Mouse (Mus musculus) hindbrain, embryonic 11.5 days (tissue): ENCODE measurements around the gene Klf5. TPM values are rescaled to one million over a fixed set of nuclear protein-coding genes. Genes with fewer than 3 reads are reported as not detected.

Experiments used
- ATAC-seq: fragments of 200-750 bp; cut with Nextera tagmentation; 2 replicates; pipeline ENCODE4 v1.8.0; 2017; ENCODE audit warnings: mild to moderate bottlenecking, moderate TSS enrichment, moderate library complexity; ENCODE audit not compliant: low FRiP score
- DNase-seq: peaks from one replicate; pipeline ENCODE4 v3.0.0-alpha.2; 2015; ENCODE audit warnings: low spot score
- H3K27ac ChIP-seq: fragments of 300-500 bp; sonication (generic); 2 replicates; pipeline ENCODE4 v1.5.1; 2014; ENCODE audit warnings: mild to moderate bottlenecking, low read depth, low read length
- H3K27me3 ChIP-seq: fragments of 300-500 bp; sonication (generic); 2 replicates; pipeline ENCODE4 v1.6.1; 2014; ENCODE audit warnings: mild to moderate bottlenecking, low read length, moderate library complexity, mixed read lengths; ENCODE audit not compliant: control insufficient read depth, insufficient read depth
- H3K36me3 ChIP-seq: fragments of 300-500 bp; sonication (generic); 2 replicates; pipeline ENCODE4 v1.6.1; 2014; ENCODE audit warnings: mild to moderate bottlenecking, low read length, moderate library complexity, mixed read lengths; ENCODE audit not compliant: control insufficient read depth, insufficient read depth
- H3K4me1 ChIP-seq: fragments of 300-500 bp; sonication (generic); replicated peaks from 2 replicates; pipeline ENCODE4 v1.6.1; 2014; ENCODE audit warnings: low read length, mixed read lengths; ENCODE audit not compliant: control insufficient read depth, insufficient read depth
- H3K4me2 ChIP-seq: fragments of 300-500 bp; sonication (generic); replicated peaks from 2 replicates; pipeline ENCODE4 v1.6.1; 2014; ENCODE audit warnings: mild to moderate bottlenecking, low read depth, low read length
- H3K4me3 ChIP-seq: fragments of 300-500 bp; sonication (generic); 2 replicates; pipeline ENCODE4 v1.5.1; 2014; ENCODE audit warnings: low read depth, low read length
- H3K9ac ChIP-seq: fragments of 300-500 bp; sonication (generic); 2 replicates; pipeline ENCODE4 v1.6.1; 2014; ENCODE audit warnings: low read depth, low read length
- H3K9me3 ChIP-seq: fragments of 300-500 bp; sonication (generic); 2 replicates; pipeline ENCODE4 v1.6.1; 2016; ENCODE audit warnings: low read length; ENCODE audit not compliant: control insufficient read depth
- whole genome bisulfite sequencing: fragments of 180-500 bp; shearing (Covaris S2); extraction: QIAGEN DNeasy Blood & Tissue Kit; methylation state at CpG from one replicate; pipeline ENCODE4 v1.1.7; 2014; 5-methylcytosine and 5-hydroxymethylcytosine counted together
- polyA plus RNA-seq: library from polyadenylated mRNA; unstranded; fragments of >200 nt; fragmentation: Nextera tagmentation; extraction: Ambion mirVana; gene quantifications from 2 replicates; pipeline ENCODE4 v1.2.1, GENCODE M21; 2014

Gene Klf5
- polyA plus RNA-seq, 1 experiment from 2014 or later = 2.7 TPM

GRCm38 (mm10) chr14:99349606-99350005 lies 51.1 kb downstream of the Klf5 start:
- Histone ChIP-seq H3K9ac (no peak overlapping the region), H3K27ac (no peak overlapping the region), H3K9me3 (no peaks in the 10 kb centered on the region), H3K4me3 (no peak overlapping the region), H3K4me2 (no peak overlapping the region), H3K36me3 (no peaks in the 10 kb centered on the region), H3K4me1 (no peaks in the 10 kb centered on the region), H3K27me3 (no peaks in the 10 kb centered on the region)
- 78% methylated on average over 6 of the region's 6 CpGs for whole genome bisulfite sequencing
- ATAC-seq (no peak), DNase-seq (no peak)

- no peaks in the 10 kb centered on the region for H3K4me1 ChIP-seq
- DNase-seq (no peak), ATAC-seq (no peak)
- WGBS = 55% methylated on average over 4 of the region's 4 CpGs
- no peak overlapping the region for H3K9ac ChIP-seq
- no peaks in the 10 kb centered on the region for H3K27me3 ChIP-seq
- H3K27ac ChIP-seq = no peak overlapping the region
- no peak overlapping the region for H3K4me3 ChIP-seq
- no peaks in the 10 kb centered on the region for H3K9me3 ChIP-seq
- H3K4me2 ChIP-seq = no peak overlapping the region
- no peaks in the 10 kb centered on the region for H3K36me3 ChIP-seq
Measured at GRCm38 (mm10) chr14:99352989-99353388, 54.5 kb downstream of the Klf5 start.

- 83% methylated on average over 2 of the region's 2 CpGs for WGBS
- DNase-seq (no peak), ATAC-seq (no peak)
- no peaks in the 10 kb centered on the region for H3K27me3 ChIP-seq
- no peak overlapping the region for H3K4me3 ChIP-seq
- no peaks in the 10 kb centered on the region for H3K4me1 ChIP-seq
- no peak overlapping the region for H3K9ac ChIP-seq
- H3K4me2 ChIP-seq = no peak overlapping the region
- no peak overlapping the region for H3K27ac ChIP-seq
- H3K9me3 ChIP-seq = no peaks in the 10 kb centered on the region
- H3K36me3 ChIP-seq = no peaks in the 10 kb centered on the region
Measured at GRCm38 (mm10) chr14:99354046-99354445, 55.6 kb downstream of the Klf5 start.

- H3K9ac ChIP-seq = no peak overlapping the region
- no peaks in the 10 kb centered on the region for H3K27me3 ChIP-seq
- ATAC-seq = no peak
- no peaks in the 10 kb centered on the region for H3K9me3 ChIP-seq
- H3K27ac ChIP-seq = no peak overlapping the region
- DNase-seq = no peak
- H3K36me3 ChIP-seq = no peaks in the 10 kb centered on the region
- H3K4me3 ChIP-seq = no peak overlapping the region
- H3K4me1 ChIP-seq = no peaks in the 10 kb centered on the region
- WGBS = 92% methylated on average over 10 of the region's 10 CpGs
- H3K4me2 ChIP-seq = no peak overlapping the region
Measured at GRCm38 (mm10) chr14:99354761-99355609, 56.5 kb downstream of the Klf5 start.

- H3K4me3 ChIP-seq = no peak overlapping the region
- no peaks in the 10 kb centered on the region for H3K4me1 ChIP-seq
- no peaks in the 10 kb centered on the region for H3K36me3 ChIP-seq
- H3K4me2 ChIP-seq = no peak overlapping the region
- DNase-seq (no peak), ATAC-seq (no peak)
- no peak overlapping the region for H3K9ac ChIP-seq
- H3K27ac ChIP-seq = no peak overlapping the region
- WGBS = 79% methylated on average over 1 of the region's 1 CpGs
- no peaks in the 10 kb centered on the region for H3K27me3 ChIP-seq
- H3K9me3 ChIP-seq = no peaks in the 10 kb centered on the region
Measured at GRCm38 (mm10) chr14:99355610-99355870, 57.0 kb downstream of the Klf5 start.

- DNase-seq = no peak
Measured at GRCm38 (mm10) chr14:99362956-99363355, 64.5 kb downstream of the Klf5 start.

GRCm38 (mm10) chr14:99364007-99364784 lies 65.7 kb downstream of the Klf5 start:
- Histone ChIP-seq H3K27ac (no peak overlapping the region), H3K4me3 (no peak overlapping the region), H3K4me2 (no peak overlapping the region), H3K36me3 (no peaks in the 10 kb centered on the region), H3K9ac (no peak overlapping the region), H3K27me3 (no peaks in the 10 kb centered on the region), H3K4me1 (no peaks in the 10 kb centered on the region), H3K9me3 (no peaks in the 10 kb centered on the region)
- 75% methylated on average over 12 of the region's 12 CpGs for WGBS
- ATAC-seq (no peak), DNase-seq (no peak)

More at GRCm38 (mm10) chr14:99362956-99363355, 64.5 kb downstream of the Klf5 start:
- ATAC-seq = no peak
- Histone ChIP-seq H3K9ac (no peak overlapping the region), H3K4me1 (no peaks in the 10 kb centered on the region), H3K36me3 (no peaks in the 10 kb centered on the region), H3K27me3 (no peaks in the 10 kb centered on the region), H3K9me3 (no peaks in the 10 kb centered on the region), H3K4me2 (no peak overlapping the region), H3K4me3 (no peak overlapping the region), H3K27ac (no peak overlapping the region)
- WGBS = 91% methylated on average over 5 of the region's 5 CpGs
